Mouse (Mus musculus) erythroblast, adult 5-6 weeks (primary cell): Measurements from ENCODE around the gene Mrfap1. TPM values are rescaled to one million over a fixed set of nuclear protein-coding genes. Genes with fewer than 3 reads are reported as not detected.

Experiments used
- ATAC-seq: replicated peaks from 2 replicates; pipeline ENCODE4 v1.8.0; 2016; ENCODE audit warnings: moderate number of reproducible peaks, mild to moderate bottlenecking, moderate TSS enrichment, inconsistent platforms; ENCODE audit not compliant: poor library complexity, low FRiP score, severe bottlenecking
- total RNA-seq, 2 experiments: library from RNA; stranded (forward) in 1 of 2; stranded (reverse) in 1 of 2; fragments of 150-400 nt in 1 of 2; fragments of 200-764, 138-1000 nt in 1 of 2; gene quantifications; 2 replicates each; pipeline versions ENCODE4 v1.2.3 to v1.2.4; 2015 to 2017; ENCODE audit warnings: low replicate concordance in 2 of 2

Mrfap1 gene
- total RNA-seq, 2 experiments from 2014 or later: 59.8 to 68.3 TPM

GRCm38 (mm10) chr5:36795647-36796295 is 801 bp downstream of the Mrfap1 start:
- ATAC-seq: peak; percentile 61

- ATAC-seq: no peak
Observed at GRCm38 (mm10) chr5:36791861-36792260, 4.7 kb downstream of the Mrfap1 start.

GRCm38 (mm10) chr5:36786052-36786451 is 10.5 kb downstream of the Mrfap1 start:
- ATAC-seq: peak; percentile 70

- ATAC-seq: 0 out of 2 replicates have a peak, but pooled peaks have one; percentile 35
Observed at GRCm38 (mm10) chr5:36779512-36779911, 17.1 kb downstream of the Mrfap1 start.

- ATAC-seq: no peak
Observed at GRCm38 (mm10) chr5:36778901-36779300, 17.7 kb downstream of the Mrfap1 start.

GRCm38 (mm10) chr5:36777186-36777585 is 19.4 kb downstream of the Mrfap1 start:
- no peak for ATAC-seq

GRCm38 (mm10) chr5:36776021-36776575 is 20.5 kb downstream of the Mrfap1 start:
- ATAC-seq: no peak

- ATAC-seq: no peak
Observed at GRCm38 (mm10) chr5:36775317-36775716, 21.3 kb downstream of the Mrfap1 start.

- no peak for ATAC-seq
Observed at GRCm38 (mm10) chr5:36772586-36772985, 24.0 kb downstream of the Mrfap1 start.

- no peak for ATAC-seq
Observed at GRCm38 (mm10) chr5:36769603-36770002, 27.0 kb downstream of the Mrfap1 start.

GRCm38 (mm10) chr5:36766958-36767703 is 29.4 kb downstream of the Mrfap1 start:
- no peak for ATAC-seq

- no peak for ATAC-seq
Observed at GRCm38 (mm10) chr5:36759848-36760247, 36.7 kb downstream of the Mrfap1 start.

GRCm38 (mm10) chr5:36757033-36757432 is 39.5 kb downstream of the Mrfap1 start:
- ATAC-seq: peak; percentile 76

GRCm38 (mm10) chr5:36750119-36751078 is 46.2 kb downstream of the Mrfap1 start:
- no peak for ATAC-seq

- ATAC-seq: peak; percentile 87
Observed at GRCm38 (mm10) chr5:36748536-36749061, 48.0 kb downstream of the Mrfap1 start, which contains the start of gene Bloc1s4. Bloc1s4 (minus strand) TSS chr5:36748650.

- peak; percentile 41 for ATAC-seq
Observed at GRCm38 (mm10) chr5:36747794-36748535, 48.6 kb downstream of the Mrfap1 start.

- no peak for ATAC-seq
Observed at GRCm38 (mm10) chr5:36747071-36747470, 49.5 kb downstream of the Mrfap1 start.
